Mouse (Mus musculus) heart, postnatal 0 days (tissue): ENCODE results near the gene B4galnt4.

Experiments
- CTCF ChIP-seq: IDR thresholded peaks from 2 replicates; pipeline ENCODE4 v1.5.1; 2016; ENCODE audit warnings: antibody characterized with exemption, control low read depth, low read depth
- EP300 ChIP-seq: IDR thresholded peaks from 2 replicates; pipeline ENCODE4 v1.6.1; 2016; ENCODE audit warnings: antibody characterized with exemption, low read depth

- TF ChIP-seq EP300 (no peak), CTCF (no peak)
These were observed 35.8 kb upstream of the B4galnt4 start for GRCm38 (mm10) chr7:141024865-141025838.
